Mouse (Mus musculus): ENCODE measurements at regions not wholly inside any gene's neighbourhood (a gene's known extent, or its start where the extent isn't known, plus 50 kb on each side); places are given as distances from the start of the nearest gene placed in this dataset.

GRCm38 (mm10) chr9:41697160-41697559 lies 426.9 kb downstream of the Sorl1 start:
- H3K9me3 ChIP-seq (ENCODE audit: low read length): no peaks in the 10 kb centered on the region
- H3K36me3 ChIP-seq (replicated peaks; ENCODE audit: insufficient read depth, low read length): no peaks in the 10 kb centered on the region
- no peak for ATAC-seq
- H3K27me3 ChIP-seq (ENCODE audit: insufficient read depth, low read length): no peaks in the 10 kb centered on the region
- TF ChIP-seq CTCF (IDR thresholded peaks at IDR 0.05; ENCODE audit: low read depth) (no peak), EP300 (IDR thresholded peaks at IDR 0.05; ENCODE audit: low read depth) (no peak)
- no peak overlapping the region for H3K4me3 ChIP-seq (ENCODE audit: low read depth, low read length)
- no peaks in the 10 kb centered on the region for H3K4me1 ChIP-seq (ENCODE audit: insufficient read depth)
- H3K27ac ChIP-seq (ENCODE audit: low read depth): no peak overlapping the region
- H3K4me2 ChIP-seq (ENCODE audit: low read depth, low read length): no peak overlapping the region
- H3K9ac ChIP-seq (replicated peaks): no peak overlapping the region
- DNase-seq: no peak

- no peak for DNase-seq
Measured at GRCm38 (mm10) chr9:41682911-41683310, 441.2 kb downstream of the Sorl1 start.

GRCm38 (mm10) chr9:41675656-41676055 lies 448.4 kb downstream of the Sorl1 start:
- H3K4me3 ChIP-seq (ENCODE audit: low read depth, low read length): no peak overlapping the region
- no peaks in the 10 kb centered on the region for H3K4me1 ChIP-seq (ENCODE audit: insufficient read depth)
- TF ChIP-seq EP300 (IDR thresholded peaks at IDR 0.05; ENCODE audit: low read depth) (no peak), CTCF (IDR thresholded peaks at IDR 0.05; ENCODE audit: low read depth) (no peak)
- no peaks in the 10 kb centered on the region for H3K36me3 ChIP-seq (replicated peaks; ENCODE audit: insufficient read depth, low read length)
- H3K4me2 ChIP-seq (ENCODE audit: low read depth, low read length): no peak overlapping the region
- no peaks in the 10 kb centered on the region for H3K27me3 ChIP-seq (ENCODE audit: insufficient read depth, low read length)
- 76% methylated on average over 2 of the region's 2 CpGs for WGBS (ENCODE audit: insufficient replicate concordance)
- no peaks in the 10 kb centered on the region for H3K9me3 ChIP-seq (ENCODE audit: low read length)
- DNase-seq: no peak
- H3K27ac ChIP-seq (ENCODE audit: low read depth): no peak overlapping the region
- no peak overlapping the region for H3K9ac ChIP-seq (replicated peaks)
- no peak for ATAC-seq

More at GRCm38 (mm10) chr9:41682911-41683310, 441.2 kb downstream of the Sorl1 start:
- Histone ChIP-seq H3K27me3 (ENCODE audit: insufficient read depth, low read length) (no peaks in the 10 kb centered on the region), H3K4me1 (ENCODE audit: insufficient read depth) (no peaks in the 10 kb centered on the region), H3K4me3 (ENCODE audit: low read depth, low read length) (no peak overlapping the region), H3K9ac (replicated peaks) (no peak overlapping the region), H3K4me2 (ENCODE audit: low read depth, low read length) (no peak overlapping the region), H3K27ac (ENCODE audit: low read depth) (no peak overlapping the region), H3K9me3 (ENCODE audit: low read length) (no peaks in the 10 kb centered on the region), H3K36me3 (replicated peaks; ENCODE audit: insufficient read depth, low read length) (no peaks in the 10 kb centered on the region)
- ATAC-seq: no peak
- TF ChIP-seq EP300 (IDR thresholded peaks at IDR 0.05; ENCODE audit: low read depth): no peak
- no peak for TF ChIP-seq CTCF (IDR thresholded peaks at IDR 0.05; ENCODE audit: low read depth)
- WGBS (ENCODE audit: insufficient replicate concordance): 78% methylated on average over 1 of the region's 1 CpGs

- DNase-seq (no peak), ATAC-seq (no peak)
- Histone ChIP-seq H3K4me1 (ENCODE audit: insufficient read depth) (no peaks in the 10 kb centered on the region), H3K4me2 (ENCODE audit: low read depth, low read length) (no peak overlapping the region), H3K9me3 (ENCODE audit: low read length) (no peaks in the 10 kb centered on the region), H3K27me3 (ENCODE audit: insufficient read depth, low read length) (no peaks in the 10 kb centered on the region), H3K27ac (ENCODE audit: low read depth) (no peak overlapping the region), H3K4me3 (ENCODE audit: low read depth, low read length) (no peak overlapping the region), H3K36me3 (replicated peaks; ENCODE audit: insufficient read depth, low read length) (no peaks in the 10 kb centered on the region), H3K9ac (replicated peaks) (no peak overlapping the region)
- 65% methylated on average over 2 of the region's 2 CpGs for WGBS (ENCODE audit: insufficient replicate concordance)
- TF ChIP-seq CTCF (IDR thresholded peaks at IDR 0.05; ENCODE audit: low read depth) (no peak), EP300 (IDR thresholded peaks at IDR 0.05; ENCODE audit: low read depth) (no peak)
Measured at GRCm38 (mm10) chr9:41672958-41673357, 451.1 kb downstream of the Sorl1 start.

GRCm38 (mm10) chr9:41668741-41669140 lies 455.4 kb downstream of the Sorl1 start:
- Histone ChIP-seq H3K9me3 (ENCODE audit: low read length) (no peaks in the 10 kb centered on the region), H3K27me3 (ENCODE audit: insufficient read depth, low read length) (no peaks in the 10 kb centered on the region), H3K4me3 (ENCODE audit: low read depth, low read length) (no peak overlapping the region), H3K27ac (ENCODE audit: low read depth) (no peak overlapping the region), H3K36me3 (replicated peaks; ENCODE audit: insufficient read depth, low read length) (no peaks in the 10 kb centered on the region), H3K9ac (replicated peaks) (no peak overlapping the region), H3K4me2 (ENCODE audit: low read depth, low read length) (no peak overlapping the region), H3K4me1 (ENCODE audit: insufficient read depth) (no peaks in the 10 kb centered on the region)
- WGBS (ENCODE audit: insufficient replicate concordance): 71% methylated on average over 1 of the region's 1 CpGs
- TF ChIP-seq EP300 (IDR thresholded peaks at IDR 0.05; ENCODE audit: low read depth) (no peak), CTCF (IDR thresholded peaks at IDR 0.05; ENCODE audit: low read depth) (no peak)
- ATAC-seq (no peak), DNase-seq (no peak)

GRCm38 (mm10) chr9:41665000-41665685 lies 459.0 kb downstream of the Sorl1 start:
- ATAC-seq (no peak), DNase-seq (no peak)
- H3K27ac ChIP-seq (ENCODE audit: low read depth): no peak overlapping the region
- no peaks in the 10 kb centered on the region for H3K4me1 ChIP-seq (ENCODE audit: insufficient read depth)
- no peaks in the 10 kb centered on the region for H3K36me3 ChIP-seq (replicated peaks; ENCODE audit: insufficient read depth, low read length)
- H3K4me3 ChIP-seq (ENCODE audit: low read depth, low read length): no peak overlapping the region
- H3K4me2 ChIP-seq (ENCODE audit: low read depth, low read length): no peak overlapping the region
- no peaks in the 10 kb centered on the region for H3K9me3 ChIP-seq (ENCODE audit: low read length)
- no peak overlapping the region for H3K9ac ChIP-seq (replicated peaks)
- WGBS (ENCODE audit: insufficient replicate concordance): 70% methylated on average over 10 of the region's 10 CpGs
- no peak for TF ChIP-seq EP300 (IDR thresholded peaks at IDR 0.05; ENCODE audit: low read depth)
- TF ChIP-seq CTCF (IDR thresholded peaks at IDR 0.05; ENCODE audit: low read depth): no peak
- no peaks in the 10 kb centered on the region for H3K27me3 ChIP-seq (ENCODE audit: insufficient read depth, low read length)
